In the genomic region with DNA sequence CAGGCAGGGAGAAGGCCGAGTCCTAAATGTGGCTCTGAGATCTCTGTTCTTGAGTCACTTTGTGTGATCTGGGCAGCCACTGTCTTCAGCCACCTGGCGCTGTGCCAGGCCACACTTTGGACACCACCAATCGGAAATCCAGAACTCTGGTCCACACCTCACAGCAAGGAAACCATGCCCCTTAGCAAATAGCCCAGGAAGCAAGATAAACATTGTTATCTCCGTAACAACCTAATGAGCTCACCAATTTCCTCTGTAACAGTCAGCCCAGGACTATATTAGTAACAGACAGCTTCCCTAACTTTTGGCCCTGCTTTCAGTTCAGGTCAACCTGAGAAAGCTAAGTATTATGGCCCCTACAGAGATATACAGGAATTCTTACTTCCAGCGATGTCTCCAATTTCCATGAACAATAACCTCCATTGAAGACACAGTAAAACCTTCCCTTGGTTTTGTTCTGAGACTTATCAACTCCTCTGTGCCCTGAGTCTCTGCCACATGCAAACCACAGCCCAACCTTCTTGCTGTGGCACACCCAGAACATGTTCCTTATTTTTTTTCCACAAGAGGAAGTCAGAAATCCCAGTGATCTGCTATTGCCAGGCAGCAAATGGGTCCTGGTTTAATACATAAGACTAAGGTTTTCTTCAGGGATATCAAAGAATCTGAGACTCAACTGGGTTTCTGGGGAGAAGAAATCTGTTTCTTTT, we compare ENCODE assay signal across 8 mouse cellular contexts. TPM values are rescaled to one million over a fixed set of nuclear protein-coding genes. Genes with fewer than 3 reads are reported as not detected.
DNase-seq lines count a peak whose midpoint lies in the region; ATAC-seq lines count a peak whose summit lies in the region.

No protein-coding gene starts in this region.

- peaks cover 22% of the 10 kb centered on the region for H3K4me1 ChIP-seq in limb, embryonic 15.5 days
- H3K4me1 ChIP-seq in limb, embryonic 10.5 days = no peaks in the 10 kb centered on the region
- peaks cover 22% of the 10 kb centered on the region for H3K4me1 ChIP-seq in liver, embryonic 12.5 days
- H3K4me1 ChIP-seq in stomach, embryonic 14.5 days (ENCODE audit: control insufficient read depth, insufficient read depth, low read length) = 0 out of 2 replicates have a peak, but pooled peaks cover 3% of the 10 kb centered on the region

- no peak overlapping the region for H3K4me2 ChIP-seq in limb, embryonic 15.5 days
- peak overlapping the region; percentile 0; the same call in 1 of the 2 replicates for H3K4me2 ChIP-seq in liver, embryonic 12.5 days
- no peak overlapping the region for H3K4me2 ChIP-seq in stomach, embryonic 14.5 days (replicated peaks; ENCODE audit: low read depth, low read length)

- DNase-seq in limb, embryonic 10.5 days (ENCODE audit: low spot score) = no peak
- peak; percentile 70 for DNase-seq in heart, adult 8-10 months (ENCODE audit: low spot score)
- no peak for DNase-seq in yolk sac, embryonic 10.5 days (ENCODE audit: low spot score)
- DNase-seq in gastrocnemius, adult 18-20 months (ENCODE audit: low spot score) = no peak
- DNase-seq in embryo, embryonic 11 days = no peak

- WGBS in limb, embryonic 15.5 days = 63% methylated on average over 5 of the region's 5 CpGs
- WGBS in limb, embryonic 10.5 days = 64% methylated on average over 5 of the region's 5 CpGs
- 24% methylated on average over 5 of the region's 5 CpGs for whole genome bisulfite sequencing in liver, embryonic 12.5 days (ENCODE audit: insufficient replicate concordance)
- WGBS in stomach, embryonic 14.5 days = 50% methylated on average over 5 of the region's 5 CpGs

- H3K4me3 ChIP-seq in limb, embryonic 15.5 days = no peak overlapping the region
- no peak overlapping the region for H3K4me3 ChIP-seq in limb, embryonic 10.5 days
- H3K4me3 ChIP-seq in liver, embryonic 12.5 days = no peak overlapping the region
- H3K4me3 ChIP-seq in stomach, embryonic 14.5 days (ENCODE audit: low read depth, low read length) = no peak overlapping the region

- 0 out of 2 replicates have a peak, but pooled peaks have one; percentile 5 for ATAC-seq in limb, embryonic 15.5 days (ENCODE audit: insufficient number of reproducible peaks, low FRiP score, low TSS enrichment, low read depth)
- ATAC-seq in liver, embryonic 12.5 days = peak; percentile 61
- ATAC-seq in stomach, embryonic 14.5 days (ENCODE audit: insufficient number of reproducible peaks, insufficient read depth, low FRiP score, low read depth) = peak; percentile 71

- no peaks in the 10 kb centered on the region for H3K9me3 ChIP-seq in limb, embryonic 15.5 days
- no peaks in the 10 kb centered on the region for H3K9me3 ChIP-seq in limb, embryonic 10.5 days (replicated peaks)
- no peaks in the 10 kb centered on the region for H3K9me3 ChIP-seq in liver, embryonic 12.5 days (replicated peaks)
- no peaks in the 10 kb centered on the region for H3K9me3 ChIP-seq in stomach, embryonic 14.5 days (ENCODE audit: control insufficient read depth, low read depth, low read length)

- H3K36me3 ChIP-seq in limb, embryonic 15.5 days = peaks cover 16% of the 10 kb centered on the region; the same call in 1 of the 2 replicates
- no peaks in the 10 kb centered on the region for H3K36me3 ChIP-seq in limb, embryonic 10.5 days
- H3K36me3 ChIP-seq in liver, embryonic 12.5 days = peaks cover 23% of the 10 kb centered on the region; the same call in 1 of the 2 replicates
- H3K36me3 ChIP-seq in stomach, embryonic 14.5 days (ENCODE audit: control insufficient read depth, insufficient read depth, low read length) = peaks cover 5% of the 10 kb centered on the region; the same call in 1 of the 2 replicates

- H3K27me3 ChIP-seq in limb, embryonic 15.5 days = no peaks in the 10 kb centered on the region
- no peaks in the 10 kb centered on the region for H3K27me3 ChIP-seq in limb, embryonic 10.5 days (ENCODE audit: low read depth, poor library complexity, severe bottlenecking)
- no peaks in the 10 kb centered on the region for H3K27me3 ChIP-seq in liver, embryonic 12.5 days (replicated peaks)
- no peaks in the 10 kb centered on the region for H3K27me3 ChIP-seq in stomach, embryonic 14.5 days (ENCODE audit: control insufficient read depth, insufficient read depth, low read length)

- no peak overlapping the region for H3K27ac ChIP-seq in limb, embryonic 15.5 days
- H3K27ac ChIP-seq in limb, embryonic 10.5 days = no peak overlapping the region
- H3K27ac ChIP-seq in liver, embryonic 12.5 days = no peak overlapping the region
- peak overlapping the region; percentile 53; the same call in 1 of the 2 replicates for H3K27ac ChIP-seq in stomach, embryonic 14.5 days (ENCODE audit: low read length)

- H3K9ac ChIP-seq in limb, embryonic 15.5 days = no peak overlapping the region
- H3K9ac ChIP-seq in liver, embryonic 12.5 days = no peak overlapping the region
- H3K9ac ChIP-seq in stomach, embryonic 14.5 days (replicated peaks; ENCODE audit: low read depth, low read length) = no peak overlapping the region

RNA-seq across cellular contexts. Expression of gene Gm10974, which starts 56.3 kb away (rescaled TPM):
- not detected in 2 replicates for polyA plus RNA-seq in limb, embryonic 15.5 days (2015; fragmentation: Nextera tagmentation; extraction: Ambion mirVana)
- polyA plus RNA-seq in limb, embryonic 10.5 days (2016; fragmentation: Nextera tagmentation; extraction: Ambion mirVana) = not detected in 2 replicates
- not detected for total RNA-seq in heart, adult 8-10 months (2022)
- not detected in 2 replicates for polyA plus RNA-seq in liver, embryonic 12.5 days (2016; fragmentation: Nextera tagmentation; extraction: Ambion mirVana)
- polyA plus RNA-seq in stomach, embryonic 14.5 days (2014; fragmentation: Nextera tagmentation; extraction: Ambion mirVana) = not detected in 2 replicates
- not detected for total RNA-seq in gastrocnemius, adult 18-20 months (2021)

Comparison
In these comparisons a context has a peak if more than half of its experiments do, and no peak if none do; other contexts are left out.
1. ATAC-seq: peak in every context shown above with its lines; median percentile 71 in stomach, embryonic 14.5 days; 61 in liver, embryonic 12.5 days; 5 in limb, embryonic 15.5 days.